Mouse (Mus musculus) stomach, postnatal 0 days (tissue): ENCODE measurements around the gene 9330159F19Rik. TPM values are rescaled to one million over a fixed set of nuclear protein-coding genes. Genes with fewer than 3 reads are reported as not detected.
A peak's percentile ranks its signal among the peaks of the same experiment; 100 is the strongest.

Experiments used
- ATAC-seq: fragments of 200-750 bp; cut with Nextera tagmentation; 2 replicates; pipeline ENCODE4 v1.8.0; 2017; ENCODE audit not compliant: low FRiP score, low TSS enrichment
- DNase-seq: peaks from one replicate; pipeline ENCODE4 v3.0.0-alpha.2; 2016; ENCODE audit warnings: low spot score
- H3K27ac ChIP-seq: fragments of 300-500 bp; sonication (generic); replicated peaks from 2 replicates; pipeline ENCODE4 v1.5.1; 2014; ENCODE audit warnings: mild to moderate bottlenecking, control low read depth
- H3K27me3 ChIP-seq: fragments of 300-500 bp; sonication (generic); 2 replicates; pipeline ENCODE4 v1.6.1; 2014; ENCODE audit warnings: low read length; ENCODE audit not compliant: control insufficient read depth, insufficient read depth
- H3K36me3 ChIP-seq: fragments of 300-500 bp; sonication (generic); 2 replicates; pipeline ENCODE4 v1.6.1; 2014; ENCODE audit warnings: low read length, mixed read lengths; ENCODE audit not compliant: control insufficient read depth, insufficient read depth
- H3K4me1 ChIP-seq: fragments of 300-500 bp; sonication (generic); replicated peaks from 2 replicates; pipeline ENCODE4 v1.6.1; 2014; ENCODE audit warnings: antibody characterized with exemption; ENCODE audit not compliant: control insufficient read depth, insufficient read depth
- H3K4me2 ChIP-seq: fragments of 300-500 bp; sonication (generic); replicated peaks from 2 replicates; pipeline ENCODE4 v1.6.1; 2014; ENCODE audit warnings: low read depth, mild to moderate bottlenecking, control low read depth, moderate library complexity
- H3K4me3 ChIP-seq: fragments of 300-500 bp; sonication (generic); 2 replicates; pipeline ENCODE4 v1.5.1; 2014; ENCODE audit warnings: low read depth, low read length, control low read depth
- H3K9ac ChIP-seq: fragments of 300-500 bp; sonication (generic); 2 replicates; pipeline ENCODE4 v1.6.1; 2014; ENCODE audit warnings: mild to moderate bottlenecking, low read length, control low read depth, mixed read lengths
- H3K9me3 ChIP-seq: fragments of 300-500 bp; sonication (generic); 2 replicates; pipeline ENCODE4 v1.6.1; 2016; ENCODE audit warnings: low read length; ENCODE audit not compliant: control insufficient read depth
- CTCF ChIP-seq: IDR thresholded peaks from 2 replicates; pipeline ENCODE4 v1.5.1; 2016; ENCODE audit warnings: antibody characterized with exemption, low read depth, mild to moderate bottlenecking, moderate library complexity
- EP300 ChIP-seq: optimal IDR thresholded peaks from 2 replicates; pipeline ENCODE3; 2016; ENCODE audit warnings: antibody characterized with exemption
- WGBS: fragments of 180-500 bp; shearing (Covaris S2); extraction: QIAGEN DNeasy Blood & Tissue Kit; methylation state at CpG from one replicate; pipeline ENCODE4 v1.1.7; 2014; 5-methylcytosine and 5-hydroxymethylcytosine counted together
- polyA plus RNA-seq: library from polyadenylated mRNA; unstranded; fragments of >200 nt; fragmentation: Nextera tagmentation; extraction: Ambion mirVana; gene quantifications from 2 replicates; pipeline ENCODE4 v1.2.1, GENCODE M21; 2015

Gene 9330159F19Rik
- polyA plus RNA-seq, 1 experiment from 2014 or later = 3.5 TPM

DNA sequence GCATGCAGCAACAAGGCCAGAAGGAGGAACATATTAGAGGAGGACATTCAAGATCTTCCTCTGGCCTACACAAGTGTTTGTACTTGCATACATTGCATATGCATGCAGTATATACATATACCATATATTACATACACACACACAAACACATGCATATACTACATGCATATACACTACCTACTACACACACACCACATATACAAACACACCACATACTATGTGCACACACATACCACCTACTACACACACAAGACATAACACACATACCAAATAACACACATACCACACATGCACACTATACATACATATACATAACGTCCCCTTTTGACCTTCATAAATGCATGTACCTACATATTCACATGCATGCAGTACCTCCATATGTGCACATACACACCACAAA lies 10.8 kb upstream of the 9330159F19Rik start:
- Histone ChIP-seq H3K4me2 (no peak overlapping the region), H3K27ac (no peak overlapping the region), H3K36me3 (no peaks in the 10 kb centered on the region), H3K9me3 (no peaks in the 10 kb centered on the region), H3K27me3 (no peaks in the 10 kb centered on the region), H3K4me1 (no peaks in the 10 kb centered on the region), H3K9ac (no peak overlapping the region), H3K4me3 (no peak overlapping the region)
- DNase-seq (no peak), ATAC-seq (no peak)
- TF ChIP-seq EP300 (no peak), CTCF (no peak)
- WGBS = 86% methylated on average over 1 of the region's 1 CpGs

DNA sequence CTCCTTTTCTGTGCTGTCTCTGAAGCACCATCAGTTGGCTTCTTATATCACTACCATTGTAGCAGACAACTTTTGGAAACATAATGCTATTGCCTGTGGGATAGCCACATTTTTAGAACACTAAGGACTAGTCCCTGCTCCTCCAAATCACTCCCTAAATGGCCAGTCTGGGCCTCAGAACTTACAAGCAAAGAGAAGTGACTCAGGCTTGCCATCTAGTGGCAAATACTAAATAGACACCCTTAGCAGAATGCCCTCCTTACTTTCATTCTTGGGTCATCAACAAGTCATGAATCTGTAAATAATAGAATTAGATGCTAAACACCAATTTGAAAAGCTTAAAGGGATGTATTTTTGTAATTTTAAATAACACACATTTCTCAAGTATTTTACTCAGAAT lies 4.7 kb upstream of the 9330159F19Rik start:
- H3K9ac ChIP-seq = no peak overlapping the region
- no peak overlapping the region for H3K4me2 ChIP-seq
- H3K4me3 ChIP-seq = no peak overlapping the region
- DNase-seq = no peak
- no peak for ATAC-seq
- no peaks in the 10 kb centered on the region for H3K9me3 ChIP-seq
- H3K27me3 ChIP-seq = no peaks in the 10 kb centered on the region
- no peaks in the 10 kb centered on the region for H3K4me1 ChIP-seq
- no peak overlapping the region for H3K27ac ChIP-seq
- TF ChIP-seq CTCF (peak; percentile 86), EP300 (no peak)
- no peaks in the 10 kb centered on the region for H3K36me3 ChIP-seq

DNA sequence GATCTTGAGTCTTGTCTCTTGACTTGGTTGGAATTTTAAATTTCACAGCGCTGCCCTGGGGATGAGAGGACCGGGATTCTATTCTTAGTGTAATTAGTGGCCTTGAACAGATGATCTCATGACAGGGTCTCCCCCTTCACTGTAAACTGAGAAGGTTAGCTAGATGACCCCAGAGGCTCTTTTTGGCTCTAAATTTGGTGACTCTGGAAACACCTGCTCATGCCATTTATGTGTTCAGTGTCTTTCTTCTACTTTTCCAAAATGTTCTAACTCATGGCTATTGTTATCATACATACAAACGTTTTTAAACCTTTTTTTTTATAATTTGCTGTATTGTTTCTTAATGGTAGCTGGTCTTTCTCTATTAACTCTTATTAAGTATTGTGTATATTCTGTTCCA lies 2.7 kb upstream of the 9330159F19Rik start:
- Histone ChIP-seq H3K4me1 (no peaks in the 10 kb centered on the region), H3K27ac (no peak overlapping the region), H3K36me3 (no peaks in the 10 kb centered on the region), H3K27me3 (no peaks in the 10 kb centered on the region), H3K9me3 (no peaks in the 10 kb centered on the region), H3K9ac (no peak overlapping the region), H3K4me2 (no peak overlapping the region), H3K4me3 (no peak overlapping the region)
- no peak for DNase-seq
- no peak for TF ChIP-seq CTCF
- TF ChIP-seq EP300 = no peak
- WGBS = 46% methylated on average over 3 of the region's 3 CpGs
- no peak for ATAC-seq

DNA sequence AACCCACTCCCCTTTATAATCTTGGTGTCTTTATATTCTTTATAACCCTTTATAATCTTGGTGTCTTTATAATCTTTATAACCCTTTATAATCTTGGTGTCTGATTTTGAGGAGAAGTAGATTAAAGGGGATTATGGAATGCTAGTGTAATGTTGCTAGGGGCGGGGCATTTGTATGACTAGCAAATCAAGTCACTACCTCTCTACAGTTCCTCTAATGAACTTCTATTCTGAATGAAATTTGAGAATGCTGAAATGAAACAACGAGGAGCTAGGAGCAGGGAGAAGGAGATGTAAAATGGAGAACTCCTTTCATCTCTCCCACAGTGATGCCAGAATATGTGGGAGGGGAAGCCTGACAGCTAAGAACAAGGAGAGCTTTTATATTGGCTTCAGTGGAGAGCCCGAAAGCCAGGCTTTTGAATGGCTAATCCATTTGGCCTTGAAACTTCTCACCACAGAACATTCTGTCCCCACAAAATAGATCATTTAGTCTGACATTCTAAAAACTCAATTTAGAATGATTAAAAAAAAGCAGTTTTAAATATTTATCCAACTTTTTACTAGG lies 2.2 kb downstream of the 9330159F19Rik start:
- no peak overlapping the region for H3K9ac ChIP-seq
- 54% methylated on average over 3 of the region's 3 CpGs for WGBS
- H3K4me2 ChIP-seq = no peak overlapping the region; the same call in 1 of the 2 replicates
- H3K27me3 ChIP-seq = no peaks in the 10 kb centered on the region
- ATAC-seq = peak; percentile 42; the same call in 1 of the 2 replicates
- DNase-seq = no peak
- no peaks in the 10 kb centered on the region for H3K4me1 ChIP-seq
- no peaks in the 10 kb centered on the region for H3K9me3 ChIP-seq
- H3K36me3 ChIP-seq = no peaks in the 10 kb centered on the region
- H3K4me3 ChIP-seq = no peak overlapping the region
- H3K27ac ChIP-seq = no peak overlapping the region
- no peak for TF ChIP-seq EP300
- no peak for TF ChIP-seq CTCF

- ATAC-seq (no peak), DNase-seq (no peak)
- H3K4me2 ChIP-seq = no peak overlapping the region
- no peaks in the 10 kb centered on the region for H3K27me3 ChIP-seq
- no peak overlapping the region for H3K4me3 ChIP-seq
- no peak overlapping the region for H3K27ac ChIP-seq
- H3K9ac ChIP-seq = no peak overlapping the region
- no peak for TF ChIP-seq CTCF
- no peak for TF ChIP-seq EP300
- H3K9me3 ChIP-seq = no peaks in the 10 kb centered on the region
- no peaks in the 10 kb centered on the region for H3K36me3 ChIP-seq
- WGBS = 87% methylated on average over 1 of the region's 1 CpGs
- H3K4me1 ChIP-seq = no peaks in the 10 kb centered on the region
Measured at GRCm38 (mm10) chr10:29216957-29217356, 5.6 kb downstream of the 9330159F19Rik start.

DNA sequence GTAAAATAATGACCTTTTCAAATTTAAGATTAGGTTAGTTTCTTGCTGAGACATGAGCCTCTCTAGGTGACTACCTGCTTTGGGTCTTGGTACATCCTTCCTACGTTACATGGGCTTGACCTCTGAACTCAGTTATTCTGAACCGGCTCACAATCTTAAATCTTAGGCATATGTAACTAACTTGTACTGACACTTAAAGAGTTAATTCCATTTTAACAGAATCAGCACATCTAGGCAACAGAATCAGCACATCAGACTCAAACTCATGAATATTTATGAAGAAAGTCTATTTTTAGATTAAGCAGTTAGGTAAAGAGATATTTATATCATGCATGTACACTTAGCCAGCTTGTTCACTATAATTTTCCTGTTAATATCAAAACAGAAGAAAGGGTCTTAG lies 6.0 kb downstream of the 9330159F19Rik start:
- Histone ChIP-seq H3K27me3 (no peaks in the 10 kb centered on the region), H3K27ac (no peak overlapping the region), H3K4me2 (no peak overlapping the region), H3K36me3 (no peaks in the 10 kb centered on the region), H3K4me1 (no peaks in the 10 kb centered on the region), H3K9ac (no peak overlapping the region), H3K9me3 (no peaks in the 10 kb centered on the region), H3K4me3 (no peak overlapping the region)
- ATAC-seq (no peak), DNase-seq (no peak)
- WGBS = 72% methylated on average over 2 of the region's 2 CpGs
- no peak for TF ChIP-seq CTCF
- TF ChIP-seq EP300 = no peak
